Mouse (Mus musculus) heart, postnatal 10 days (tissue): ENCODE measurements around the gene Arnt2. TPM values are rescaled to one million over a fixed set of nuclear protein-coding genes. Genes with fewer than 3 reads are reported as not detected.

ENCODE experiments used
- total RNA-seq, 2 experiments: library from RNA; stranded (reverse); gene quantifications; 2 replicates each; pipeline ENCODE4 v1.2.3; 2021

The Arnt2 gene
- total RNA-seq, 2 experiments from 2014 or later = 1.5 to 1.7 TPM

Other genes starting within 250 kb of the Arnt2 start
- gene Gm2115, start 118.8 kb upstream of the Arnt2 start, total RNA-seq = under 1 TPM; 0.12 to 0.24 TPM
- 1 to 10 TPM; 6.0 to 7.3 TPM for gene Fah, start 196.5 kb upstream of the Arnt2 start, total RNA-seq